Mouse (Mus musculus) kidney, embryonic 15.5 days (tissue): Measurements from ENCODE around the gene Lrp3. TPM values are rescaled to one million over a fixed set of nuclear protein-coding genes. Genes with fewer than 3 reads are reported as not detected.

Source experiments
- ATAC-seq: fragments of 200-750 bp; cut with Nextera tagmentation; replicated peaks from 2 replicates; pipeline ENCODE4 v1.8.0; 2017; ENCODE audit warnings: moderate TSS enrichment; ENCODE audit not compliant: low FRiP score
- H3K27ac ChIP-seq: fragments of 300-500 bp; sonication (generic); 2 replicates; pipeline ENCODE4 v1.5.1; 2015; ENCODE audit warnings: mild to moderate bottlenecking, inconsistent platforms
- H3K27me3 ChIP-seq: fragments of 300-500 bp; sonication (generic); 2 replicates; pipeline ENCODE4 v1.6.1; 2015; ENCODE audit warnings: inconsistent platforms
- H3K36me3 ChIP-seq: fragments of 300-500 bp; sonication (generic); 2 replicates; pipeline ENCODE4 v1.6.1; 2015; ENCODE audit warnings: inconsistent platforms
- H3K4me1 ChIP-seq: fragments of 300-500 bp; sonication (generic); 2 replicates; pipeline ENCODE4 v1.6.1; 2015; ENCODE audit warnings: inconsistent platforms
- H3K4me2 ChIP-seq: fragments of 300-500 bp; sonication (generic); 2 replicates; pipeline ENCODE4 v1.6.1; 2015; ENCODE audit warnings: moderate library complexity, mild to moderate bottlenecking, inconsistent platforms
- H3K4me3 ChIP-seq: fragments of 300-500 bp; sonication (generic); replicated peaks from 2 replicates; pipeline ENCODE4 v1.5.1; 2015; ENCODE audit warnings: mild to moderate bottlenecking, inconsistent platforms
- H3K9ac ChIP-seq: fragments of 300-500 bp; sonication (generic); 2 replicates; pipeline ENCODE4 v1.6.1; 2015; ENCODE audit warnings: mild to moderate bottlenecking, inconsistent platforms
- H3K9me3 ChIP-seq: fragments of 300-500 bp; sonication (generic); replicated peaks from 2 replicates; pipeline ENCODE4 v1.6.1; 2016; ENCODE audit warnings: inconsistent platforms
- whole genome bisulfite sequencing: fragments of 180-500 bp; shearing (Covaris S2); methylation state at CpG from one replicate; pipeline ENCODE4 v1.1.7; 2015; ENCODE audit warnings: mixed read lengths; 5-methylcytosine and 5-hydroxymethylcytosine counted together
- polyA plus RNA-seq: library from polyadenylated mRNA; unstranded; fragments of >200 nt; fragmentation: Nextera tagmentation; extraction: Ambion mirVana; gene quantifications from 2 replicates; pipeline ENCODE4 v1.2.1, GENCODE M21; 2015

The Lrp3 gene
- polyA plus RNA-seq, 1 experiment from 2014 or later = 6.3 TPM

- H3K9me3 ChIP-seq = peaks cover 5% of the 10 kb centered on the region; the same call in 1 of the 2 replicates
- H3K4me1 ChIP-seq = peaks cover 16% of the 10 kb centered on the region
- no peak overlapping the region for H3K9ac ChIP-seq
- no peak overlapping the region for H3K4me3 ChIP-seq
- ATAC-seq = no peak
- WGBS = 78% methylated on average over 3 of the region's 3 CpGs
- H3K27me3 ChIP-seq = no peaks in the 10 kb centered on the region
- H3K36me3 ChIP-seq = no peaks in the 10 kb centered on the region
- no peak overlapping the region for H3K27ac ChIP-seq
- H3K4me2 ChIP-seq = no peak overlapping the region
These were observed 15.0 kb upstream of the Lrp3 start for GRCm38 (mm10) chr7:35230333-35230732.

GRCm38 (mm10) chr7:35220694-35221365 is 5.5 kb upstream of the Lrp3 start:
- H3K4me1 ChIP-seq = no peaks in the 10 kb centered on the region
- WGBS = 74% methylated on average over 9 of the region's 9 CpGs
- no peak overlapping the region for H3K4me2 ChIP-seq
- H3K9ac ChIP-seq = no peak overlapping the region
- H3K9me3 ChIP-seq = no peaks in the 10 kb centered on the region
- H3K4me3 ChIP-seq = no peak overlapping the region
- no peaks in the 10 kb centered on the region for H3K36me3 ChIP-seq
- ATAC-seq = no peak
- H3K27me3 ChIP-seq = no peaks in the 10 kb centered on the region
- no peak overlapping the region for H3K27ac ChIP-seq

GRCm38 (mm10) chr7:35215731-35216130 is 433 bp upstream of the Lrp3 start:
- Histone ChIP-seq H3K27ac (no peak overlapping the region), H3K9ac (peak overlapping the region; percentile 66; the same call in 1 of the 2 replicates), H3K4me1 (peaks cover 18% of the 10 kb centered on the region), H3K27me3 (0 out of 2 replicates have a peak, but pooled peaks cover 4% of the 10 kb centered on the region), H3K9me3 (no peaks in the 10 kb centered on the region), H3K4me3 (peak overlapping the region; percentile 74), H3K4me2 (peak overlapping the region; percentile 91), H3K36me3 (peaks cover 4% of the 10 kb centered on the region; the same call in 1 of the 2 replicates)
- WGBS = 46% methylated on average over 5 of the region's 5 CpGs
- ATAC-seq = no peak

GRCm38 (mm10) chr7:35214442-35215222 is 666 bp downstream of the Lrp3 start:
- peak; percentile 68 for ATAC-seq
- WGBS = under 1% methylated on average over 63 of the region's 79 CpGs
- H3K9me3 ChIP-seq = no peaks in the 10 kb centered on the region
- 0 out of 2 replicates have a peak, but pooled peaks cover 4% of the 10 kb centered on the region for H3K27me3 ChIP-seq
- peak overlapping the region; percentile 74 for H3K4me3 ChIP-seq
- peaks cover 5% of the 10 kb centered on the region; the same call in 1 of the 2 replicates for H3K36me3 ChIP-seq
- peak overlapping the region; percentile 76 for H3K27ac ChIP-seq
- peaks cover 18% of the 10 kb centered on the region for H3K4me1 ChIP-seq
- peak overlapping the region; percentile 66 for H3K9ac ChIP-seq
- H3K4me2 ChIP-seq = peak overlapping the region; percentile 91

GRCm38 (mm10) chr7:35211791-35212190 is 3.5 kb downstream of the Lrp3 start:
- no peak for ATAC-seq
- 84% methylated on average over 4 of the region's 4 CpGs for WGBS
- H3K9ac ChIP-seq = no peak overlapping the region

GRCm38 (mm10) chr7:35199755-35200154 is 15.5 kb downstream of the Lrp3 start:
- H3K36me3 ChIP-seq = peaks cover 51% of the 10 kb centered on the region
- no peaks in the 10 kb centered on the region for H3K27me3 ChIP-seq
- ATAC-seq = no peak
- H3K4me1 ChIP-seq = no peaks in the 10 kb centered on the region
- no peak overlapping the region for H3K4me2 ChIP-seq
- no peak overlapping the region for H3K27ac ChIP-seq
- no peak overlapping the region for H3K4me3 ChIP-seq
- no peak overlapping the region for H3K9ac ChIP-seq
- no peaks in the 10 kb centered on the region for H3K9me3 ChIP-seq

More at GRCm38 (mm10) chr7:35211791-35212190, 3.5 kb downstream of the Lrp3 start:
- no peak overlapping the region for H3K4me2 ChIP-seq
- H3K36me3 ChIP-seq = peaks cover 9% of the 10 kb centered on the region; the same call in 1 of the 2 replicates
- H3K27me3 ChIP-seq = 0 out of 2 replicates have a peak, but pooled peaks cover 4% of the 10 kb centered on the region
- H3K9me3 ChIP-seq = no peaks in the 10 kb centered on the region
- no peak overlapping the region for H3K27ac ChIP-seq
- H3K4me1 ChIP-seq = peaks cover 18% of the 10 kb centered on the region
- no peak overlapping the region for H3K4me3 ChIP-seq

- no peak overlapping the region for H3K4me3 ChIP-seq
- H3K9me3 ChIP-seq = no peaks in the 10 kb centered on the region
- H3K4me2 ChIP-seq = no peak overlapping the region
- ATAC-seq = no peak; the same call in 1 of the 2 replicates
- 85% methylated on average over 12 of the region's 12 CpGs for WGBS
- no peak overlapping the region for H3K9ac ChIP-seq
- H3K36me3 ChIP-seq = peaks cover 46% of the 10 kb centered on the region
- no peaks in the 10 kb centered on the region for H3K27me3 ChIP-seq
- H3K27ac ChIP-seq = no peak overlapping the region
- H3K4me1 ChIP-seq = no peaks in the 10 kb centered on the region
These were observed 16.1 kb downstream of the Lrp3 start for GRCm38 (mm10) chr7:35198981-35199754.

- WGBS = 80% methylated on average over 2 of the region's 2 CpGs
- no peak for ATAC-seq
- Histone ChIP-seq H3K4me2 (no peak overlapping the region), H3K27ac (no peak overlapping the region), H3K27me3 (no peaks in the 10 kb centered on the region), H3K4me3 (no peak overlapping the region), H3K36me3 (peaks cover 24% of the 10 kb centered on the region), H3K4me1 (no peaks in the 10 kb centered on the region), H3K9me3 (no peaks in the 10 kb centered on the region), H3K9ac (no peak overlapping the region)
These were observed 18.3 kb downstream of the Lrp3 start for GRCm38 (mm10) chr7:35197022-35197421.

- H3K4me3 ChIP-seq = no peak overlapping the region
- ATAC-seq = no peak
- H3K9ac ChIP-seq = no peak overlapping the region
- H3K4me2 ChIP-seq = no peak overlapping the region
- no peak overlapping the region for H3K27ac ChIP-seq
- H3K4me1 ChIP-seq = peaks cover 3% of the 10 kb centered on the region
- H3K36me3 ChIP-seq = no peaks in the 10 kb centered on the region
- H3K27me3 ChIP-seq = peaks cover 28% of the 10 kb centered on the region
- 36% methylated on average over 2 of the region's 2 CpGs for WGBS
- H3K9me3 ChIP-seq = no peaks in the 10 kb centered on the region
These were observed 24.0 kb downstream of the Lrp3 start for GRCm38 (mm10) chr7:35191276-35191675.

- ATAC-seq = no peak
- 55% methylated on average over 5 of the region's 5 CpGs for WGBS
- no peak overlapping the region for H3K9ac ChIP-seq
- H3K36me3 ChIP-seq = no peaks in the 10 kb centered on the region
- no peaks in the 10 kb centered on the region for H3K9me3 ChIP-seq
- H3K4me3 ChIP-seq = no peak overlapping the region
- H3K27me3 ChIP-seq = peaks cover 43% of the 10 kb centered on the region
- peaks cover 19% of the 10 kb centered on the region for H3K4me1 ChIP-seq
- no peak overlapping the region for H3K27ac ChIP-seq
- no peak overlapping the region for H3K4me2 ChIP-seq
These were observed 25.6 kb downstream of the Lrp3 start for GRCm38 (mm10) chr7:35189699-35190098.

GRCm38 (mm10) chr7:35185889-35186569 is 29.3 kb downstream of the Lrp3 start, which contains the start of gene Slc7a10:
Gene Slc7a10, plus strand, starts transcription at chr7:35186385.
- Histone ChIP-seq H3K27ac (no peak within 1 kb of the TSS), H3K9ac (0 out of 2 replicates have a peak within 1 kb of the TSS, but pooled peaks have one; percentile 29), H3K36me3 (no peaks in the 10 kb centered on the region), H3K4me2 (peak within 1 kb of the TSS; percentile 77), H3K27me3 (peaks cover 54% of the 10 kb centered on the region), H3K4me3 (peak within 1 kb of the TSS; percentile 43), H3K4me1 (peaks cover 19% of the 10 kb centered on the region), H3K9me3 (peaks cover 8% of the 10 kb centered on the region)
- ATAC-seq = 0 out of 2 replicates have a peak, but pooled peaks have one; percentile 9
- WGBS = 2% methylated on average over 43 of the region's 43 CpGs
